Mouse (Mus musculus): ENCODE results near the gene Gpc3. TPM values are rescaled to one million over a fixed set of nuclear protein-coding genes. Genes with fewer than 3 reads are reported as not detected.
A peak's percentile ranks its signal among the peaks of the same experiment; 100 is the strongest.
"Not testable (repeated sequence)": the region's sequence is repeated elsewhere in the genome, so short reads cannot be mapped to it uniquely, and the experiment has no call there.

Gene Gpc3
- total RNA-seq, 2 experiments from 2014 or later = 7.1 to 7.3 TPM

DNA sequence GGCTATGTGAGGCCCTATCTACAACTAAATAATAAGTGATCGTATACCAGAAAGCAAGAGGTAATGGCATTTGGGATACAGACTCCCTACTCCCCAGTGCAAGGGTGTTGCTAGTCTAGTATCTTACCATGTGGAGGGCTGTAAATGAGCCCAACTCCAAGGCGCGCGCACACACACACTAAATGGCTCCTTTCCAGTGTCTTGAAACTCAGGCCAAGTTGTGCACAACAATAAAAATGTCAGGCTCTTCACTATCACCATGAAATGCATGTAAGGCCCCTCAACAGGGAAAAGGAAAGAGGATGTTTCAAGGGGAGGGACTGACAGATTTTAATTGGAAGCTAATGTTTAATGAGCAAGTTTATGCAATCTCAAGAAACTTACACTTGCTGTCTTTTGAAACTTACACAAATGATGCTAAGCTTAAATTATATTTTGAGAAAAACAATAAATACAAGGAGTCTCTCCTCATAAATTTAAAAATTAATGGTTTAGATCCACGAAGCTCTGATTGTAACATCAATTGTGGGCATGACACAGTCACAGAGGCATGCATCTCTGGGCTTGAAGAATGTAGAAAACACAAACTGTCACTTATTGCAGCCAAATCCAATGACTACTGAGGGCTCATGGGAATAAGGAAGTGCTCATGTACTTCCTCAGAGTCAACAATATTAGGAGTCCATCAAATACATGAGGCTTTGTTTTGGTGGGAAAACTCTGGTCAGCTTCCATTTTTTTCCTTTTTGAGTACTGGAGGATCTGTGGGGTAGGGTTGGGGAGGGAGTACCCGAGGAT lies 332.4 kb downstream of the Gpc3 start:
- no peak for TF ChIP-seq CTCF (conservative IDR thresholded peaks at IDR 0.05)

DNA sequence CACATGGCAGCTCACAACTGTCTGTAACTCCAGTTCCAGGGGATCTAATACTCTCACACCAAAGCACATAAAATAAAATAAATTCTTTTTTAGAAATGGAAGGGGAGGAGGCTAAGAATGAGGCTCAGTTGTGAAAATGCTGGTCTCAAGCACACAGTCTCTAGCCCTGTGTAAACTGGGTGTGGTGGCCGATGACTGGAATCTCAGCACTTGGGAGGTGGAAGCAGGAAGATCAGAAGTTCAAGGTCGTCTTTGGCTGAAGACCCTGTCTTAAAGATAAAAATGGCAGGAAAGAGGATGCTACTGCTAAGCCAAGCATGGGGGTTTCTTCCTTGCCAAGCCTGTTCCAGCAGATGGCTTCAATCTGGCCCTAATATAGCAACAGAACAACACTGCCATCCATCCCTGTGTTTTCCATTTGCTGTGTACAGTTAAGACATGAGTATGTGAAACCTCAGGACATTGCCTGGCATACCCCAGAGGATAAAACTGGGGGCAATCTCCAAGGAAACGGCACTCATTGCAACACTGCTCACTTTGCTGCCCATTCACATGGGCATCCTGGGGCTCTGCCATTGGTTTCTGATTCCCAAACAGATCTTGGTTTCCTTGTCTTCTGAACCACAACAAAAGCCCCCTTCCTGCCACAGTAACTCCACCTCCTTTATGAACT lies 334.9 kb downstream of the Gpc3 start:
- Histone ChIP-seq H3K27ac (peak overlapping the region; percentile 18; the same call in 1 of the 2 replicates), H3K4me3 (no peak overlapping the region)
- no peak for TF ChIP-seq CTCF (conservative IDR thresholded peaks at IDR 0.05)
- DNase-seq (ENCODE audit: low spot score in 2 of 2) = peak; percentile 15 to 18

More for the DNA sequence above, 332.4 kb downstream of the Gpc3 start:
- Histone ChIP-seq H3K27ac (no peak overlapping the region), H3K4me3 (no peak overlapping the region)
- no peak for DNase-seq (ENCODE audit: low spot score in 2 of 2)

DNA sequence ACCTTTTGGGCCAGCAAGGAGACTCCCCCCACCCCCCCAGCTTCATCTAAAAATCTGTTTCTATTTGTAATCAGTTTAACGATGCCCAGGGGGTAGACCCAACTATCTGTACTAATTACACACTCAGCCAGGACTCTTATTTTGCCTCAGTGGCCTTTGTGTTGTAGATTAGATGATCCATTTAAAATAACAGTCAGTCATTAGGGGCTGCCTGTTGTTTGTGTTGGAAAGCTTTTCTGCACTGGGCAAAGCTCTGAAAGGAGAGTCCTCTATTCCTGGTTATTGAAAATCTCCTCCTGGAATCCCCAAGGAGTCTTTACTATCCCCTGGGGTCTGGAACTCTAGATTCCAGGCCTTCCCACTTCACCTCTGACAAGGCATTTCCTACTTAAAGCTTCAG lies 336.2 kb downstream of the Gpc3 start:
- no peak for DNase-seq (ENCODE audit: low spot score in 2 of 2)
- Histone ChIP-seq H3K27ac (no peak overlapping the region), H3K4me3 (no peak overlapping the region)
- TF ChIP-seq CTCF (conservative IDR thresholded peaks at IDR 0.05) = no peak

DNA sequence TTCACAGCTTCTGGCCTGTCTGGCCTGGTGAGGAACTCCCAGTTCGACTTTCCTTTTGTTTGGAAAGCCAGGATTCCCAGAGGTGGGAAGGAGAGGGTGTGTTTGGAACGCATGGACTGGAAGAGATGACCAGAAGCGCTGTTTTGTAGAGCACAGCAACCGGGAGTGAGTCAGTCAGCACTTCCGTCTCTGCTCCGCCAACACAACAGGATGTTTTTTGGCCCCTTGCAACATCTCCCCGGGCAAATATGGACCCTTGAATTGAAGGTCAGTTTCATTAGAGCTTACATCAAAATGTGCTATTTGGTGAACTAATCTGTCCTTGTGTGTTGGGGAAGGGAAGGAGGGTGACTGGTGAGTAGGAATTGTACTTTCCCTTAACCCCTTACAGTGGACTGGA lies 340.7 kb downstream of the Gpc3 start:
- no peak overlapping the region for H3K27ac ChIP-seq
- no peak for TF ChIP-seq CTCF (conservative IDR thresholded peaks at IDR 0.05)
- DNase-seq (ENCODE audit: low spot score in 2 of 2) = no peak
- no peak overlapping the region for H3K4me3 ChIP-seq

DNA sequence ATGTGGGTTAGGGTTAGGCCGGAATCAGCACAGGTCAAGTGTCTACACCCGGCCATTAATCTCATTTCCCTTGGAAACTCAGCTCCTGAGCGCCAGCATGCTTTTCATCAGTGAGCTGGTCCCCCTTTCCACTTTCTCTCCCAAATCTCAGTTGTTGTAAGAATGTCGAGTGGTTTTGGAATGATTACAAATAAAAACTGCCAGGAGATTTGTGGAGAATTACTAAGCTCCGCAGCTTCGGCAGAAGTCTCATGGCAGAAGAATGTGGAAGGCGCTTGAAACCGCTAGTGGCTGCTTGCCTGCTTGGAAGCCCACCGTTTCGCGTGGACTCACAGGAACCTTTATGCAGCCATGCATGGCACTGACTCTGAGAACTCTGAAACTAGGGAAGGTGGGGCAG lies 351.8 kb downstream of the Gpc3 start:
- DNase-seq (ENCODE audit: low spot score in 2 of 2) = no peak
- TF ChIP-seq CTCF (conservative IDR thresholded peaks at IDR 0.05) = no peak
- Histone ChIP-seq H3K27ac (no peak overlapping the region), H3K4me3 (no peak overlapping the region)

DNA sequence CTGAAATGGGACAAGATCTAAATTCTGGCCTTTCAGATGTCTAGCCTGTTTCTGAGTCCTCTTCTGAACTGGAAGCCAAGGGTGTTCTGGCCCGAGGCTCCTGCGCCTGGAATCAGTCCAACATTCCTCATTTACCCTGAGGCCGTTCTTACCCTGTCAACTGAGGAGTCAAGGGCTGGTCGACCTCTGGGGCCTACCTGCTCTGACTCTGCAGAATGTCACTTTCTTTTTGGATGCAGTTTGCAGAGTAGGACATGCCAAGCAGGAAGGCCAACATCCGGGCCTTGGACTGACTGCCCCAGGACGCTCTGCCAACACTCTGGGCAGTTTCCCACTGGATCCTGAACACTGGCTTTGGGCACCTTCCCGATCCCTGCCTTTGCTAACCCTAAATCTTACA lies 352.2 kb downstream of the Gpc3 start:
- no peak for TF ChIP-seq CTCF (conservative IDR thresholded peaks at IDR 0.05)
- DNase-seq (ENCODE audit: low spot score in 2 of 2) = no peak
- no peak overlapping the region for H3K27ac ChIP-seq
- H3K4me3 ChIP-seq = no peak overlapping the region

DNA sequence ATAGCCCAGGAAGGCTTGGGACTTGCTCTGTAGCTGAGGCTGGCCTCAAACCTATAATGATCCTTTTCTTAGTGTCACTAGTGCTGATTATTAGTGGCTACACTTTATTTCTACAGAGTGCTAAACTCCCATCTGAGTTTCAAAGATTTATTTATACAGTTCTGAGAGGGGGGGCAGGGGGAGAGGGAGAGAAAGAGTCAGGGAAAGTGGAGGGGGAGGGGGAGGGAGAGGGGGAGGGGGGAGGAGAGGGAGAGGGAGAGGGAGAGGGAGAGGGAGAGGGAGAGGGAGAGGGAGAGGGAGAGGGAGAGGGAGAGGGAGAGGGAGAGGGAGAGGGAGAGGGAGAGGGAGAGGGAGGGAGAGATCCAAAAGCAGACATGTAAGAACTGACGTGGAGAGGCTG lies 354.0 kb downstream of the Gpc3 start:
- DNase-seq (ENCODE audit: low spot score in 2 of 2); H3K27ac ChIP-seq; H3K4me3 ChIP-seq: not testable (repeated sequence)

DNA sequence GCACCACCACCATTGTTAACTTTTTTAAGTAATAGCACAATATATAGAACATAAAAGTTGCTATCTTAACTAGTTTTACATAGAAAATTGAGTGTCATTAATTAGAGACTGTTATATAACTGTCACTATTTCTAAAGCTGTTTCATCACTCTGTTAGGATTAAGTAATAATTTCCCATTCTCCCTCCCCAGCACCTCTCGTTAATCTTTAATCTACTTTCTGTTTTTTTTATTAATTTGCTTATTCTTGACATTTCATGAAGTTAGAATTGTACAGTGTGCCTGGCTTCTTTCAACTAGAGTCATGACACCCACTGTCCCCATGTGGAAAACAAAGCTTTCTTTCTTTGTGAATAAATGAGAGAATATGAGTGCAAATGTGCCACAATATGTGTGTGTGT lies 359.2 kb downstream of the Gpc3 start:
- Histone ChIP-seq H3K27ac (no peak overlapping the region), H3K4me3 (no peak overlapping the region)
- no peak for DNase-seq (ENCODE audit: low spot score in 2 of 2)
- no peak for TF ChIP-seq CTCF (conservative IDR thresholded peaks at IDR 0.05)

DNA sequence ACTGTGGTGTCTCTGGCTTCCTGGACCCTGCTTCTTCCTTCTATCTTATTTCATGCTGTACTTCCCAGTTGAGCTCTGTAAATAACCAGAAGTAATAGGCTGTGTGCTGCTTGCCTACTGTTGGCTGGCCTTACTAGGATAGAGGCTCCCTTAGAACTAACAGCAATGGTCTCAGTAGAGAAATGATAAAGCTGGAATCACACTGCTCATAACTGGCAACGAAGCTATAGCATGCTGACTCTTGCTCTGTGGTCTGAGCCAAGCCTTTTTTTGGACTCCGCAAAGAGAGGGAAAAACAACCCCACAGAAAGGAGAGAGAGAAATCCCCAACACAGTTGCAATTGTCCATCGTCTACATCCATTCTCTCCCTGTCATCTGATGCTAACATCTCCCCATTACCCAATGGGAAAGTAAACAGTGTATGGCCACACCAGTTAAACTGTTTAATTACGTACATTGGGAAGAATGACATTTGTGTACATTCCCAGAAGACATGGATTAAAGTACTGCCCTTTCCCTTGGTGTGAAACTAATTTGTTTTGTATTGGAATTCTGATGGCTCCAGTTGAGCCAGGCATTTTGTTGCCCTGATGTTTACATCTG lies 368.0 kb downstream of the Gpc3 start:
- no peak for TF ChIP-seq CTCF (conservative IDR thresholded peaks at IDR 0.05)
- DNase-seq (ENCODE audit: low spot score in 2 of 2) = no peak
- Histone ChIP-seq H3K4me3 (no peak overlapping the region), H3K27ac (no peak overlapping the region)

DNA sequence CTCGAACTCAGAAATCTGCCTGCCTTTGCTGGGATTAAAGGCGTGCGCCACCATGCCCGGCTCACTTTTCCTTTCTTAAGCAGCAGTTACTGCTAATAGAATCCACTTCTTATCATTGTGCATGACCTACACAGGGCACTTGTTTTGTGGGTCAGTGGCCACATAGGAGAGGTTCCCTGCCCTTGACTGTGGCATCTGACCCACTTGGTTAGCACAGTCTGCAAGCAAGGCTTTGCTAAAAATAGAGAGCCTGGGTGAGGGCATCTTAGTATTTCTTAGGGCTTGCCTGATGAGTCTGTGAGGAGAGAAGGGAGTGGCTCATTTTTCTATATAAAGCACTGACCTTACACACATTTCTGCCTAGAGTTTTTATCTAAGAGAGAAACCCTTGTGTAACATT lies 376.3 kb downstream of the Gpc3 start:
- H3K27ac ChIP-seq = no peak overlapping the region
- no peak overlapping the region for H3K4me3 ChIP-seq
- DNase-seq (ENCODE audit: low spot score in 2 of 2) = no peak
- TF ChIP-seq CTCF (conservative IDR thresholded peaks at IDR 0.05) = no peak

DNA sequence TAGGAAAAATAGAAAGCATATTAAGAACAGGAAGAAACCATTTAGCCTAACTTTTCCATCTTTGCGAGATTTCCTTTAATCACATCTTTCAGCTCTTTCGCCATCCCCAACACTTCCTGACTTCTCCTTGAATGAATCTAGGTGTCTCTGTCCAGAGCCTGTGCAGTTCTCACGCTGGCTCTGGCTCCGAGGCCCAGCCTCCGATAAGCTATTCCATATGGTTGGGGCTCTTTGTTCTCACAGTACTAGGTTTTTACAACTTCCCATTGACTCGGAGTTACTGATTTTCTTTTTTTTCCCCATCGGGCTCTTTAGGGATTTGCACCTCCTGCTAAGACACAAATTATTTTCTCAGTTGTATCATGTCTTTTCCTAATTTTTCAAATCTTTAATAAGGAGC lies 381.8 kb downstream of the Gpc3 start:
- Histone ChIP-seq H3K27ac (no peak overlapping the region), H3K4me3 (no peak overlapping the region)
- no peak for DNase-seq (ENCODE audit: low spot score in 2 of 2)
- no peak for TF ChIP-seq CTCF (conservative IDR thresholded peaks at IDR 0.05)

DNA sequence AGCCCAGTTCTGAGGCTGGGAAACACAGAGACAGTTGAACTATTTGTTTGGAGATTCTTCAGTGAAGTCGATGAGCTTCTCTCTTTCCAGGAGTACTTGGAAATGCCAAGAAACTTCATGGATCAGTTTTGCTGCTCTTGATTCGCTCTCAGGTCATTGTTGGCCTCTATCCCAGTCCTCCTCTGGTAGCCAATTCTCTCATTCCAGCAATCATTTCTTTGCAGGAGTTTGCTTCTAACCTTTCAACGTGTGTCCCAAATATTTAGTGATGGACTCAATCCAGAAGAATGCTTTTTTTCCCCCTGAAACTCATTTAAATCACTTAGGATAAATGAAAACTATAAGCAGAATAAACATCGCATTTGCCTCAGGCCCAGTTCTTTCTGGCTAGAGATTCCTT lies 383.0 kb downstream of the Gpc3 start:
- DNase-seq (ENCODE audit: low spot score in 2 of 2) = no peak
- no peak overlapping the region for H3K4me3 ChIP-seq
- no peak overlapping the region for H3K27ac ChIP-seq
- no peak for TF ChIP-seq CTCF (conservative IDR thresholded peaks at IDR 0.05)

Small RNA genes within 50 kb of the gene (microRNA-seq; reads per million reads assigned to microRNA genes)
- gene Mir6384 (0 reads per million in 2 experiments), gene Mir717 (0 reads per million in 2 experiments)

Other genes starting within 250 kb of the Gpc3 start
- gene Ccdc160, start 177.2 kb upstream of the Gpc3 start, total RNA-seq (2021) = 1 to 10 TPM; 2.8 to 2.9 TPM

Data from layer of hippocampus, adult 2 months (tissue).